Mouse (Mus musculus) liver, embryonic 15.5 days (tissue): ENCODE measurements around the gene Ntrk1. TPM values are rescaled to one million over a fixed set of nuclear protein-coding genes. Genes with fewer than 3 reads are reported as not detected.

Experiments used
- ATAC-seq: fragments of 200-750 bp; cut with Nextera tagmentation; 2 replicates; pipeline ENCODE4 v1.8.0; 2017; ENCODE audit warnings: moderate number of reproducible peaks, mild to moderate bottlenecking, moderate library complexity; ENCODE audit not compliant: insufficient read depth
- H3K27ac ChIP-seq: fragments of 300-500 bp; sonication (generic); replicated peaks from 2 replicates; pipeline ENCODE4 v1.5.1; 2015; ENCODE audit warnings: mild to moderate bottlenecking, inconsistent platforms
- H3K27me3 ChIP-seq: fragments of 300-500 bp; sonication (generic); 2 replicates; pipeline ENCODE4 v1.6.1; 2015; ENCODE audit warnings: mild to moderate bottlenecking, inconsistent platforms
- H3K36me3 ChIP-seq: fragments of 300-500 bp; sonication (generic); replicated peaks from 2 replicates; pipeline ENCODE4 v1.6.1; 2015; ENCODE audit warnings: moderate library complexity, mild to moderate bottlenecking, inconsistent platforms
- H3K4me1 ChIP-seq: fragments of 300-500 bp; sonication (generic); replicated peaks from 2 replicates; pipeline ENCODE4 v1.6.1; 2015; ENCODE audit warnings: inconsistent platforms
- H3K4me2 ChIP-seq: fragments of 300-500 bp; sonication (generic); 2 replicates; pipeline ENCODE4 v1.6.1; 2015; ENCODE audit warnings: moderate library complexity, mild to moderate bottlenecking, inconsistent platforms
- H3K4me3 ChIP-seq: fragments of 300-500 bp; sonication (generic); replicated peaks from 2 replicates; pipeline ENCODE4 v1.5.1; 2015; ENCODE audit warnings: mild to moderate bottlenecking, inconsistent platforms
- H3K9ac ChIP-seq: fragments of 300-500 bp; sonication (generic); 2 replicates; pipeline ENCODE4 v1.6.1; 2015; ENCODE audit warnings: moderate library complexity, mild to moderate bottlenecking, inconsistent platforms
- H3K9me3 ChIP-seq: fragments of 300-500 bp; sonication (generic); replicated peaks from 2 replicates; pipeline ENCODE4 v1.6.1; 2016; ENCODE audit warnings: inconsistent platforms
- WGBS: fragments of 180-500 bp; shearing (Covaris S2); methylation state at CpG from one replicate; pipeline ENCODE4 v1.1.7; 2015; ENCODE audit warnings: mixed read lengths; ENCODE audit not compliant: insufficient replicate concordance; 5-methylcytosine and 5-hydroxymethylcytosine counted together
- polyA plus RNA-seq: library from polyadenylated mRNA; unstranded; fragments of >200 nt; fragmentation: Nextera tagmentation; extraction: Ambion mirVana; gene quantifications from 2 replicates; pipeline ENCODE4 v1.2.1, GENCODE M21; 2015

Gene Ntrk1
- polyA plus RNA-seq, 1 experiment from 2014 or later: 0.20 TPM

DNA sequence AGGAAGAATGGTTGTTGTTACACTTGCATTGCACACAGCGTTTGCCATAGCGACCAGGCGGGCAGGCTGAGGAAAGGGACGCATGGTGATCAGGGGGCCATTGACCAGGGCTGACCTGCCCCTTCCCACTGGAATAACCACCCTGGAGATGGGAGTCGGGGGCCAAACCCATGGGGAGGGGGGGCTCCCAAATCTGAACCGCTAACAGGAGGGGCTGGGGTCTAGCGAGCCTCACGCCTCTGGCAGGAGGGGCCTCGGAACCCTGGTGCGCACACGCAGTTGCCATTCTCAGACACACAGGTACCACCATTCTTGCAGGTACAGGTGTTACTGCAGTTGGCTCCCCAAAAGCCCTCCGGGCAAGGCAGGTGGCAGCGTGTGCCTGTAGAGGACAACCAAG, 41.1 kb downstream of the Ntrk1 start:
- Histone ChIP-seq H3K27me3 (no peaks in the 10 kb centered on the region), H3K4me3 (no peak overlapping the region), H3K36me3 (no peaks in the 10 kb centered on the region), H3K4me2 (no peak overlapping the region), H3K4me1 (0 out of 2 replicates have a peak, but pooled peaks cover 2% of the 10 kb centered on the region), H3K27ac (no peak overlapping the region), H3K9ac (no peak overlapping the region), H3K9me3 (no peaks in the 10 kb centered on the region)
- 78% methylated on average over 13 of the region's 13 CpGs for WGBS
- ATAC-seq: no peak

DNA sequence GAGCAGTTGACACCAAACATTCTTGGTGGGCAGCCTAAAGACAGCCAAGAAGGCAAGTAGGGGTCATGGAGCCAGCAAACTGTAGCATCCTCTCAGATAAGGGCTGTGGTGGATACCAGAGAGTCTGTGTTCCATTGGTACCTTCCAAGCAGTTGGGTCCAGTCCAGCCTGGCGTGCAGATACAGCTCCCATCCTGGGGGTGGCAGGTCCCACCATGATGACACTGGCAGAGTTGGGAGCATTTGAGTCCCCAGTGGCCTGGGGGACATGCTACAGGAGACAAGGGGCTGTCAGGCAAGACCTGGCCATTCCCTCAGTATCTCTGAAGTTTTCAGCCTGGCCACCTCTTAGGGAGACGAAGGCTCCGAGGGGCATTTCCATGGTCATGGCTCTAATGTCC, 42.4 kb downstream of the Ntrk1 start:
- 50% methylated on average over 3 of the region's 3 CpGs for WGBS

DNA sequence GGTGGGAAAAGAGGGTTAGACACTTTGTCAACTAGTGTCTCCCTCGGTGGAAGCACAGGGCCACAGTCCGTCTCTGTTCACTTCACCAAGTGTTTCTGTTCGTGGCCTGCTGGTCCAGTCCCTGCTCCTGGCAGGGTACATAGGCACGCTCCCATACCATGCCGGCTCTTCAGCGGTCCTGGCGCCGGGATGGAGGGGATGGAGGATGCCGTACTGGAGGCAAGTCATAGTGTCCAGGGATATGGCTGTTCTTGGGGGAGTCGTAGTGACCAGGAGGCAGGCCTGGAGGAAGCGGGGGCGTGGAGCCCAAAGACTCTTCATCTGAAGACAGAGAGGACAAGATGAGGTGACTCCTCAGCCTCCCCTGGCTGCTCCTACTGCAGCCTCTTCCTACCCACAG, 45.0 kb downstream of the Ntrk1 start:
- no peaks in the 10 kb centered on the region for H3K4me1 ChIP-seq
- H3K4me3 ChIP-seq: no peak overlapping the region
- H3K4me2 ChIP-seq: no peak overlapping the region
- H3K27me3 ChIP-seq: no peaks in the 10 kb centered on the region
- H3K27ac ChIP-seq: no peak overlapping the region
- H3K9me3 ChIP-seq: no peaks in the 10 kb centered on the region
- no peak overlapping the region for H3K9ac ChIP-seq
- no peaks in the 10 kb centered on the region for H3K36me3 ChIP-seq
- ATAC-seq: no peak
- 74% methylated on average over 12 of the region's 12 CpGs for WGBS

More for the DNA sequence above, 42.4 kb downstream of the Ntrk1 start:
- H3K27ac ChIP-seq: no peak overlapping the region
- H3K27me3 ChIP-seq: no peaks in the 10 kb centered on the region
- no peaks in the 10 kb centered on the region for H3K36me3 ChIP-seq
- H3K4me2 ChIP-seq: no peak overlapping the region
- ATAC-seq: no peak
- no peaks in the 10 kb centered on the region for H3K4me1 ChIP-seq
- H3K4me3 ChIP-seq: no peak overlapping the region
- H3K9ac ChIP-seq: no peak overlapping the region
- no peaks in the 10 kb centered on the region for H3K9me3 ChIP-seq

DNA sequence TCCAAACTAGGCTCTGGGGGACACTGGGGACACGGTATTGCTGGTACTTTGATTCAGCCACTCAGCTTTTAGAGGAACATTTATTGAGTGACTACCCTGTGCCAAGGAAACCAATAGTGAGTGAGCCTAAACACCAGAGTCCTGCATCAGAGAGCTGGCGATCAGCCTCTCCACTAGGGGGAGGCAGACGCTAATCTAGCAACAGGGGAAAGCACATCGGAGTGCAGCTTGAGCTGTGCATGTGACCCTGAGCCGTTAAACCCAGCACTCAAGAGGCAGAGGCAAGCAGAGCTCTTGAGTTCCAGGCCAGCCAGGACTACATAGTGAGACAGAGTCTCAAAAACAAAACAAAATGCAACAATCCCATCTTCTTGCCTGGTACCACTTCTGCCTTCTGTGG, 45.9 kb downstream of the Ntrk1 start:
- Histone ChIP-seq H3K9me3 (no peaks in the 10 kb centered on the region), H3K27ac (no peak overlapping the region), H3K36me3 (no peaks in the 10 kb centered on the region), H3K4me3 (no peak overlapping the region), H3K4me2 (no peak overlapping the region), H3K4me1 (no peaks in the 10 kb centered on the region), H3K27me3 (no peaks in the 10 kb centered on the region), H3K9ac (no peak overlapping the region)
- WGBS: 14% methylated on average over 5 of the region's 5 CpGs
- no peak for ATAC-seq

DNA sequence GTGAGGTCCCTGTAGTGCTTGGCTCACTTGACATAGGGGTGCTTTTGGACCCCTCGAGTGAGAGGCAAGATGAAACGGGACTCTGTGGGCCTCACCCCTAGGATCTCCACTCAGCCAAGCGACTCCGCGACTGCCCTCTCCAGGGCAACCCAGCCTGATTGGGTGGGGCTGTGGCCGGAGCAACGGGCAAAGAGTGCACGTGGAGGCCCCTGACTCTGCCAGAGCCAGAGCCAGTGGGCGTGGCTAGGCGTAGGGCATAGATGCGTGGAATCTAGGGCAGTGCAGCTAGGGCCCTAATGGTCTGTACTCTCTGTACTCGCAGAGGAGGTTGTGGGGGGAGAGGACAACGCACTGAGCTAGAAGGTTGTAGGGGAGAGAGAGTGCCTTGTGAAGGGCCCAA, 46.5 kb downstream of the Ntrk1 start, which contains the start of gene Lrrc71:
TSS of gene Lrrc71 (minus strand) at position 195 of the 400 bp plus-strand sequence.
- Histone ChIP-seq H3K27ac (no peak within 1 kb of the TSS), H3K9ac (no peak within 1 kb of the TSS), H3K4me2 (no peak within 1 kb of the TSS), H3K4me3 (no peak within 1 kb of the TSS), H3K4me1 (no peaks in the 10 kb centered on the region), H3K27me3 (no peaks in the 10 kb centered on the region), H3K36me3 (no peaks in the 10 kb centered on the region), H3K9me3 (no peaks in the 10 kb centered on the region)
- 58% methylated on average over 13 of the region's 13 CpGs for WGBS
- ATAC-seq: no peak

DNA sequence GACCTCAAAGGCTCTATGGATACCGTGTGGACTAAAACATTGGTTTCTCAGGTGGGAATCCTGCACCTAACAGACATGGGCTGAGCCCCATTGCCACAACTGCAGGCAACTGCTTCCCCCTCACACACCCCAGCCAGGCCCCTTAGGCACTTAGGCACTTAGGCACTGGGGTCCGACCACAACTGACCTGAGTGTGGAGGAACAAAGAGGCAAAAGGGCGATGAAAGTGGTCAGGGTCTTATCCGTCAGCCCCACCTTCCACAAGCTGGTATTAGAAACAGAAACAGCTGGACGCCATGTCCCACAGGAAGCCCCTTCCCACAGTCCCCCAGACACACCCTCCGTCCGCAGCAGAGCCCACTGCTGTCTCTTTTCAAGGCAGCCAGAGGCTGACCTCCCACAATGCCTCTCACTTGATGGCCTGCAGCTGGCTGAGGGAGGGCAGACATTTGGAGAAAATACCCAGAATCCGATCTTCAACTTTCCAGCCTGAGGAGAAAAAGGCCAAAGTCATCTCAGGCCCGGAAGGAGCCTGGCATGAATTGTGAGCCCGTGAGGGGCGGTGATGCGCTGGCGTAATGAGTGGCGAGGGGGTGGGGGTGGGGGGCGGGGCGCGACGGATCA, 49.8 kb downstream of the Ntrk1 start:
- H3K27me3 ChIP-seq: no peaks in the 10 kb centered on the region

DNA sequence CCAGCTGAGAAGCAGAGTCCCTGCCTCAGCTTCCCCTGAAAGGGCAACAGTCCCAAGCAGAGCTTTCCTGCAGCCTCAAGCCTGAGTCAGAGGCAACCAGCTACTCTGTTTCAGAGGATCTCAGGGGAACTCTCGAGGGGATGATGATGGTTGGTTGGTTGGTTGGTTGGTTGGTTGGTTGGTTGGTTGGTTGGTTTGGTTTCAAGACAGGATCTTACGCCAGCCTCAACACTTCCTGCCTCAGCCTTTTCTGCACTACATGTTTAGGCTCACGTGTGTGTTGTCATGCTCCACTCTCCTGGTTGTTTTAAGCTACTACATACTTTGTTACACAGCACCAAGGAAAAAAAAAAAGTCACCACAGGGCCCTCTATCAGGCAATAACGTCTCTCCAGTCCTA, 51.0 kb downstream of the Ntrk1 start:
- H3K9ac ChIP-seq: no peak overlapping the region
- H3K27ac ChIP-seq: no peak overlapping the region
- ATAC-seq: no peak
- no peak overlapping the region for H3K4me3 ChIP-seq
- H3K4me1 ChIP-seq: no peaks in the 10 kb centered on the region
- H3K9me3 ChIP-seq: no peaks in the 10 kb centered on the region
- 51% methylated on average over 4 of the region's 4 CpGs for WGBS
- H3K36me3 ChIP-seq: no peaks in the 10 kb centered on the region
- no peaks in the 10 kb centered on the region for H3K27me3 ChIP-seq
- H3K4me2 ChIP-seq: no peak overlapping the region

More for the DNA sequence above, 49.8 kb downstream of the Ntrk1 start:
- no peaks in the 10 kb centered on the region for H3K36me3 ChIP-seq
- no peaks in the 10 kb centered on the region for H3K4me1 ChIP-seq
- no peak overlapping the region for H3K27ac ChIP-seq
- H3K4me3 ChIP-seq: no peak overlapping the region
- no peak overlapping the region for H3K4me2 ChIP-seq
- H3K9ac ChIP-seq: no peak overlapping the region
- no peaks in the 10 kb centered on the region for H3K9me3 ChIP-seq
- 38% methylated on average over 18 of the region's 18 CpGs for WGBS
- ATAC-seq: no peak

DNA sequence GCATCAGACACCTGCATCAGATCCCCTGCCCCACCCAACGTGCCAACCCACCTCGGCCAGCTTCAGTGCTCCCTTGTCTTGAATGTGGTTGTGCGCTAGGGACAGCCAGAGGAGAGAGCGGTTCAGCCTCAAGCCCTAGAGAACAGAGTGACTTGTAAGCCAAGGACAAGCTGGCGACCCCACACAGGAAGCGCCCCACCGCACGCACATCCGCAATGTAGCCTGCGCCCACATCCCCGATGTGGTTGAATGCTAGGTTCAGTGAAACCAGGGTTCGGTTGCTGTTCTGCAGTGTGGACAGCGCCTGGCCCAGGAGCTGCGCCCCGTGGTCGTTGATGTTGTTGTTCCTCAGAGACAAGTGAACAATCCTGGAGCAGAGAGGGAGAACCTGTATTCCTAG, 52.2 kb downstream of the Ntrk1 start:
- no peak for ATAC-seq

DNA sequence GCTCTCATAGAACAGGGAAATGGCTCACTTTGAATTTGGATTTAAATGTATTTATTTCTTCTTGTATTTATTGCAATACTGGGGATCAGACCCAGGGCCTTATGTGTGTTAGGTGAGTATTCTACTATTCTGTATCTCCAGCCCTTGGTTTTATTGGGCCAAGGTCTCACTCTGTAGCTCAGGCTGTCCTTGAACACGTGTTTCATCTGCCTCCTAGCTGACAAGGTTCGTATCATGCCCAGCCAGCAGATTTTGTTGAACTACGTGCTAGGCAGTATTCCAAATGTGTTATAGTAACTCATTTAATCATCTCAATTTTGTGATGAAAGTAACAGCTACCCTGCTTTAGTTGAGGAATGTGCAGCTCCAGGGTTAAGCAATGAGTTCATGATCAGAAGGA, 52.9 kb downstream of the Ntrk1 start:
- H3K36me3 ChIP-seq: 0 out of 2 replicates have a peak, but pooled peaks cover 4% of the 10 kb centered on the region
- no peaks in the 10 kb centered on the region for H3K4me1 ChIP-seq
- H3K4me2 ChIP-seq: no peak overlapping the region
- H3K27ac ChIP-seq: no peak overlapping the region
- WGBS: 59% methylated on average over 3 of the region's 3 CpGs
- no peak for ATAC-seq
- H3K9me3 ChIP-seq: no peaks in the 10 kb centered on the region
- H3K4me3 ChIP-seq: no peak overlapping the region
- no peak overlapping the region for H3K9ac ChIP-seq
- no peaks in the 10 kb centered on the region for H3K27me3 ChIP-seq

More for the DNA sequence above, 52.2 kb downstream of the Ntrk1 start:
- Histone ChIP-seq H3K4me1 (no peaks in the 10 kb centered on the region), H3K9me3 (no peaks in the 10 kb centered on the region), H3K27ac (no peak overlapping the region), H3K4me2 (no peak overlapping the region), H3K36me3 (0 out of 2 replicates have a peak, but pooled peaks cover 4% of the 10 kb centered on the region), H3K4me3 (no peak overlapping the region), H3K27me3 (no peaks in the 10 kb centered on the region), H3K9ac (no peak overlapping the region)
- 54% methylated on average over 16 of the region's 16 CpGs for WGBS

DNA sequence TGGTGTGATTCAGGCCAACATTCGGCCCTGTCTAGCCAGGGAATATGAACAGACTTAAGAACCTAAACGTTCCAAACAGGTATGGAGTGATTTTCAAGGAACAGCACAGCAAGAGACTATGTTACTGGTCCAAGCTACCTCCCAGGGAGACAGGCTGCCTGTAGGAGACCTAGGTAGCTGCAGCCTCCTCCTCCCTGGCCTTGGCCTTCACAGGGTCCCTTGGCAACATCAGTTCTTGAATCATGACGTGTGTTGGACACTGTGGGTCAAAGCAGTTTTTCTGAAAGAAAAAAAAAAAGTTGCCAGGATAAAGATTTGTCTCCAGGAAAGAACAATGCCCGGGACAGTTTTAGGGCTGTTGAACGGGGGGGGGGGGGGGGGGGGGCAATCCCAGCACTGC, 56.1 kb downstream of the Ntrk1 start:
- Histone ChIP-seq H3K4me2 (no peak overlapping the region), H3K9ac (no peak overlapping the region), H3K9me3 (no peaks in the 10 kb centered on the region), H3K4me1 (no peaks in the 10 kb centered on the region), H3K4me3 (no peak overlapping the region), H3K36me3 (0 out of 2 replicates have a peak, but pooled peaks cover 10% of the 10 kb centered on the region), H3K27me3 (no peaks in the 10 kb centered on the region), H3K27ac (no peak overlapping the region)
- no peak for ATAC-seq
- WGBS: 63% methylated on average over 4 of the region's 5 CpGs

DNA sequence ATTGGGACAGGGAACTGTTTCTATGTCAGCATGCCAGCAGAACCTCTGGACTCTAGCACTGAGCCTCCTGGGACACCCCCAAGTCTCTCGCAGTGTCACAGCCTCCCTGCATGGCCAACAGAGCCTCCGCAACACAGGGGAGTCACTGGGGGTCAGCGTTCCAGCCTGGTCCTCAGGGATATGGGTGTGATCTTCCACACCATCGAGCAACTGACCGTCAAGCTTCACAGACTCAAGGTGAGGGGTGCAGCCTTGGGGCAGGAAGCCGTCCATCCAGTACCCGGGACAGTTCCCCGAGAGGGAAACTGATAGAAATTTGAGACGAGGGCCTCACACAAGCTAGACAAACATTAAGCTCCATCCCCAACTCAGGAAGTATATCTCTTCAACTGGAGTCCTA, 59.6 kb downstream of the Ntrk1 start:
- 65% methylated on average over 9 of the region's 9 CpGs for WGBS
- Histone ChIP-seq H3K9me3 (no peaks in the 10 kb centered on the region), H3K4me1 (no peaks in the 10 kb centered on the region), H3K36me3 (peaks cover 14% of the 10 kb centered on the region; the same call in 1 of the 2 replicates), H3K4me2 (no peak overlapping the region), H3K4me3 (no peak overlapping the region), H3K27me3 (no peaks in the 10 kb centered on the region), H3K9ac (no peak overlapping the region), H3K27ac (no peak overlapping the region)
- no peak for ATAC-seq
